Mouse (Mus musculus) liver, embryonic 14 days (tissue): Measurements from ENCODE around the gene Tram2. TPM values are rescaled to one million over a fixed set of nuclear protein-coding genes. Genes with fewer than 3 reads are reported as not detected.

Experiments
- polyA plus RNA-seq: library from polyadenylated mRNA; depleted of rRNA; stranded (reverse); fragments of >200 nt; gene quantifications from 2 replicates; pipeline ENCODE4 v1.2.3, GENCODE M21; 2012; rRNA removed

Tram2 gene
- polyA plus RNA-seq, result 1.2 TPM in 2 replicates

GRCm38 (mm10) chr1:21079217-21079773 is at the start of gene Tram2:
Tram2 (minus strand) TSS chr1:21079229.

GRCm38 (mm10) chr1:20951300-20951763 is 127.7 kb downstream of the Tram2 start, which contains the start of gene Efhc1:
Efhc1 (plus strand) TSS chr1:20951626.

Other genes with a start within 250 kb of the Tram2 start
- 0.12 and 0.13 TPM in 2 replicates for gene Paqr8, start 188.6 kb downstream of the Tram2 start, polyA plus RNA-seq
- gene Efhc1, start 127.6 kb downstream of the Tram2 start, polyA plus RNA-seq, result 0.23 and 0.31 TPM in 2 replicates
- 2.6 and 3.2 TPM in 2 replicates for gene Tmem14a, start 139.3 kb upstream of the Tram2 start, polyA plus RNA-seq
- gene Gsta3, start 161.4 kb upstream of the Tram2 start, polyA plus RNA-seq, result 45.7 and 54.7 TPM in 2 replicates